Mouse (Mus musculus) heart, postnatal 14 days (tissue): ENCODE measurements around the gene Rho. TPM values are rescaled to one million over a fixed set of nuclear protein-coding genes. Genes with fewer than 3 reads are reported as not detected.

ENCODE experiments used
- DNase-seq, 2 experiments: peaks; one replicate each; pipeline ENCODE4 v3.0.0; 2021 to 2022
- intact Hi-C: fragments of 180-260 bp; cut with DNase I; formaldehyde crosslinking; loops from one replicate; pipeline ENCODE4 v1.15.1; 2025
- long read RNA-seq, 2 experiments: library from polyadenylated mRNA; stranded (forward); transcript quantifications; one replicate each; pipeline ENCODE4 v2.0.0; 2021
- total RNA-seq, 2 experiments: library from RNA; stranded (reverse); gene quantifications; 2 replicates each; pipeline ENCODE4 v1.2.3; 2021

Gene Rho
- total RNA-seq = under 1 TPM; 0.07 to 0.12 TPM
- long read RNA-seq, experiment 1 = 0 reads
- long read RNA-seq, experiment 2 = 0 reads

DNA sequence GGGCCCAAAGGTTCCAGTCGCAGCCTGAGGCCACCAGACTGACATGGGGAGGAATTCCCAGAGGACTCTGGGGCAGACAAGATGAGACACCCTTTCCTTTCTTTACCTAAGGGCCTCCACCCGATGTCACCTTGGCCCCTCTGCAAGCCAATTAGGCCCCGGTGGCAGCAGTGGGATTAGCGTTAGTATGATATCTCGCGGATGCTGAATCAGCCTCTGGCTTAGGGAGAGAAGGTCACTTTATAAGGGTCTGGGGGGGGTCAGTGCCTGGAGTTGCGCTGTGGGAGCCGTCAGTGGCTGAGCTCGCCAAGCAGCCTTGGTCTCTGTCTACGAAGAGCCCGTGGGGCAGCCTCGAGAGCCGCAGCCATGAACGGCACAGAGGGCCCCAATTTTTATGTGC is at the start of gene Rho:
Gene Rho, plus strand, starts transcription at position 110 of the 400 bp plus-strand sequence.
- intact Hi-C loops = no loop called here
- no peak for DNase-seq

DNA sequence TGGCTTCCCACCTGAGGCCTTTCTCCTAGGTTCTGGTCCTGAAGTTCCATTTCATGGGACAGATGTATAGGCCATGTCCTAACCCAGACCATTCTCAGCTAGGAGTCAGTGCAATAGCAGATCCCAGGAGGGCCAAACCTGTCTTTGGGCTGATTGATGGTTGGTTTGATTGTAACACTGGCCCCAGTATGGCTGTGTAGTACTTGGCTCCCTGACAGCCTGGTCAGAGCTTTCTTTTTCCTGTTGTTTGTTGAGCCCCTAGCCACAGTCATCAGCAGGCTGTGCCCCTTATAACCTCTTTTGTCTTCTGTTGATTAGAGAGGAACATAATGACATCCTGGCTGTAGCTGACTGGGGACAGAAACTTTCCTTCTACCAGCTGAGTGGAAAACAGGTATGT is 47.5 kb upstream of the Rho start:
- intact Hi-C loops = loop anchor here (2.0 kb wide), 1 partner anchor 27 kb away; no protein-coding TSS in a partner anchor
- DNase-seq = no peak

DNA sequence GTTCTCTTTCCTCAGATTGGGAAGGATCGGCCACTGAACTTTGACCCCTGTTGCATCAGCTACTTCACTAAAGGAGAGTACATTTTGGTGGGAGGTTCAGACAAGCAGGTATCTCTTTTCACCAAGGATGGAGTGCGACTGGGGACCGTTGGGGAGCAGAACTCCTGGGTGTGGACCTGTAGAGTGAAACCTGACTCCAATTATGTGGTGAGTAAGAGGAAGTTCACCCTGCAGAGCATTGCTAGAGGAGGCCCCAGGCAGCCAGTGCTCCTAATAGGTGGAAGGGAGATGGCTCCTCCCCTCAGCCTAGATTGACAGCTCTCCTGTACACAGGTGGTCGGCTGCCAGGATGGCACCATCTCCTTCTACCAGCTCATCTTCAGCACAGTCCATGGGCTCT is 44.7 kb upstream of the Rho start:
- DNase-seq = no peak
- intact Hi-C loops = no loop called here

DNA sequence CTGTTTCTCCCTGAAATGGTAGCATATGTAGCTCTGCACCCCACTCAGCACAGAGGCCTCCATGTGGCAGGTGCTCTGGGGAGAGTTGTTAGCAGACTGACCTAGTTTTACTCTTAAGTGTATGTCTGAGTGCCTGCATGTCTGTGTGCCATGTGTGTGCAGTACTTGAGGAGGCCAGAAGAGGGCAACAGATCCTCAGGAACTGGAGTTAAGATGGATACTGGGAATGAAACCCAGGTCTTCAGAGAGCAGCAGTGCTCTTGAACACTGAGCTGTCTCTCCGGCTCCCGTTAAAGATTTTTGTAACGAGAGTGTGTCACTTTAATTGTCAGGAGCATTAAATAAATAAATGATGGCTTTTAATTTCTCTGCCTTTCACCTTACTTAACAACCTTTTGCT is 43.3 kb upstream of the Rho start:
- DNase-seq = no peak
- intact Hi-C loops = no loop called here

GRCm38 (mm10) chr6:115890601-115891000 is 40.9 kb upstream of the Rho start:
- no peak for DNase-seq
- intact Hi-C loops = no loop called here

GRCm38 (mm10) chr6:115891061-115891460 is 40.5 kb upstream of the Rho start:
- intact Hi-C loops = no loop called here
- DNase-seq = no peak

GRCm38 (mm10) chr6:115891497-115892061 is 40.0 kb upstream of the Rho start:
- intact Hi-C loops = no loop called here
- peak in 1 of 2 experiments; percentile 58 for DNase-seq

GRCm38 (mm10) chr6:115892363-115892762 is 39.2 kb upstream of the Rho start:
- intact Hi-C loops = no loop called here

DNA sequence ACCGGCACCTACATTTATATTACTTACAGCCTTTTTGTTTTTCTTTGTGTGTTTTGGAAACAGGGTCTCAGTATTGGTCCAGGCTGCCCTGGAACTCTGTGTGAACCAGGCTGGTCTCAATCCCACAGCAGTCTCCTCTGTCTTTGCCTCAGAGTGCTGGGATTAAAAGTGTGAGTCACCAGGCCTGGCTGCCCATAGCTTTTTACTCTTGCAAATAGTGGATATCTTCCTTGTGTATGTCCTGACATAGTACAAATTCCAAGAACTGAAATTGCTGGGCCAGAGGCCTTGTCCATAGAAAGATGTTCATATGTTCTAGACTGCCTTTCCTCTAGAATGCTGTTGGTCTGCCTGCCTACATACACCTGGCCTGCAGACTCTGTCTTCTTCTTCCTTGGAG is 35.2 kb upstream of the Rho start:
- intact Hi-C loops = loop anchor here (5.0 kb wide), 2 partner anchors 39 to 231 kb away; no protein-coding TSS in a partner anchor

More at GRCm38 (mm10) chr6:115892363-115892762, 39.2 kb upstream of the Rho start:
- no peak for DNase-seq

GRCm38 (mm10) chr6:115897117-115897516 is 34.4 kb upstream of the Rho start:
- intact Hi-C loops = loop anchor here (5.0 kb wide), 2 partner anchors 40 to 230 kb away; no protein-coding TSS in a partner anchor

More for the DNA sequence above, 35.2 kb upstream of the Rho start:
- DNase-seq = no peak

DNA sequence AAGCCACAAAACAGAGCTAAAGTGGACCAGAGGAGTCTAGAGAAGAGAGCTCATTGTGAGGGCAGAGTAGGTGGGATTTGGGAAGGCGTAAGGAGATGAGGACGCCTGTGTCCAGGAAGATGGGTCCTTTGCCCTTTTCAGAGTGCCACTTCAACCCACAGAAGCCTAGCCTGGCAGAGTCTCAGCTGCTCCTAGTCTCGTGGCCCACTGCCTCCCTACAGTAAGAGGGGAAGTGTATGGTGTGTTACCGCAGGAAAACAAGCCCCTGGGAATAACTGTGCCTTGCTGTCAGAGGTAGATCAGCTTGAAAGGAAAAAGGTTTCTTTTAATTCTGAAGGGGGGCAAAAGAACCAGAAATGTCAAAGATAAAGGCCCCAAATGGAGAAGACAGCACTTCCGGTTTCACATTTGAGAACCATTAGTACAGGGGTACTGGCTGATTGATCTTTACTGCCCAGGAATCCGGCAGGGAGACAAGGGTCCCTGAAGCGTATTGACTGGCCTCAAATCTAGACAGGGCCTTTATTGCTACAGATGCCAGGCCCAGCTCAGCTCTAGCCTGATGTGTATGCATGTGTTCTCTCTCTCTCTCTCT is 33.5 kb upstream of the Rho start:
- intact Hi-C loops = loop anchor here (5.0 kb wide), 2 partner anchors 41 to 229 kb away; no protein-coding TSS in a partner anchor
- DNase-seq = no peak

More at GRCm38 (mm10) chr6:115897117-115897516, 34.4 kb upstream of the Rho start:
- DNase-seq = peak; percentile 55 to 61

GRCm38 (mm10) chr6:115901062-115901461 is 30.5 kb upstream of the Rho start:
- DNase-seq = peak; percentile 83 to 86
- intact Hi-C loops = loop anchor here (1.0 kb wide), 1 partner anchor 106 kb away; no protein-coding TSS in a partner anchor

GRCm38 (mm10) chr6:115901489-115901931 is 30.0 kb upstream of the Rho start:
- intact Hi-C loops = loop anchor here (1.0 kb wide), 1 partner anchor 106 kb away; no protein-coding TSS in a partner anchor
- DNase-seq = peak in 1 of 2 experiments; percentile 60

GRCm38 (mm10) chr6:115902545-115902944 is 29.0 kb upstream of the Rho start:
- intact Hi-C loops = loop anchor here (2.0 kb wide), 1 partner anchor 56 kb away; no protein-coding TSS in a partner anchor
- no peak for DNase-seq

GRCm38 (mm10) chr6:115905568-115905967 is 26.0 kb upstream of the Rho start:
- intact Hi-C loops = no loop called here
- no peak for DNase-seq

- DNase-seq = no peak
- intact Hi-C loops = no loop called here
Observed at GRCm38 (mm10) chr6:115906455-115906854, 25.1 kb upstream of the Rho start.

DNA sequence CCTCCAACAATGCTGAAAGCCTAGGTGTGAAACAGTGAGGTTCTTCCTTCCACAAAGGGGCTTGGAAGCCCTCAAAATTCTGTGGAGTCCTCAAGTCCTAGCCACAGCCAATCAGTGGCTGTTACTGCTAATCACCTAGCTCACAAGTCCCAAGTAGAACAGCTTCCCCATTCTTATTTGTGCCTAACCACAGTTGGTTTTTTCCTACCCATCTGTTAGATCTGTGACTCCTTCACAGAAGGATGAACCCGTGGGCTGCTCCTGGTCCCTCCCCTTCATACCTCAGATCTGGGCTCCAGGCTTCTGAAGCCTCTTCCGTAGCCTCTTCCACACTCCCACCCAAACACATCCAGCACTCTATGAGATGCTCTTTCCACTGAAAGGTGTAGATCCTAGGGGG is 24.7 kb upstream of the Rho start:
- no peak for DNase-seq
- intact Hi-C loops = no loop called here

- intact Hi-C loops = no loop called here
- no peak for DNase-seq
Observed at GRCm38 (mm10) chr6:115908421-115908982, 23.0 kb upstream of the Rho start.

GRCm38 (mm10) chr6:115909052-115909451 is 22.5 kb upstream of the Rho start:
- DNase-seq = no peak
- intact Hi-C loops = no loop called here

DNA sequence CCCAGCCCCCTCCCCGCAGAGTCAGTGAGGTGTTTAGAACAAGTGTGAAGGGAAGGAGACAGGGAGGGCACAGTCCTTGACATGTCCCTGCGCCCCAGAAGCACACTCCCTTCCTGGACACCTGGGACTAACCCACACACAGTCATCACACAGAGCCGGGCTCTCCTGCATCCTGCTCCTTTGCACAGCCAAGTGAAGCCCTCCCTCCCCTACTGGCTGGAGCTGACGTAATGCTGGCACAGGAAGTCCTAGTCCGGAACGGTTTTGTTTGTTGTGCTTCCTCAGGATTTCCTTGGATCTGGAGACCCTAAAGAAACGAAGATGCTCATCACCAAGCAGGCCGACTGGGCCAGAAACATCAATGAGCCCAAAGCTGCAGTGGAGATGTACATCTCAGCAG is 21.6 kb upstream of the Rho start:
- intact Hi-C loops = no loop called here

DNA sequence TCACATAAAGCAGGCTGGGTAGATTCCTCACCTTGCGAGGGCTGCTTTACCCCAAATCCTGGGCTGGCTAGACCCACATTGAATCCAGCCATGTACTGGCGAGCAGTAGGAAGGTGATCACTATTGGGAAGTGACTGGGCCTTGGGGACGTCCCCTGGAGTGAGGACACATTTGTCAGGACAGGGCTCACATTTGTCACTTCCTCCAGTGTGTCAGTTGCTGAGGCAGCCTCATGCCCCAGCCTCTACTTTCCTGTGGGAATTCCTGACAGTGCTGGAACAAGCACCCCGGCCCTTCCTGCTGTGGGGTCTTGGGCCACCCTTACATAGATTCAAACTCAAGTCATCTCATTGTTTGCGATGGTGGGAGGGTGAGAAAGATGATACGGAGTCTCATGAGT is 19.8 kb upstream of the Rho start:
- no peak for DNase-seq
- intact Hi-C loops = no loop called here

More for the DNA sequence above, 21.6 kb upstream of the Rho start:
- peak; percentile 71 for DNase-seq
